Mouse (Mus musculus) lung, postnatal 0 days (tissue): Measurements from ENCODE around the gene Rpl7a. TPM values are rescaled to one million over a fixed set of nuclear protein-coding genes. Genes with fewer than 3 reads are reported as not detected.

Experiments used
- ATAC-seq: fragments of 200-750 bp; cut with Nextera tagmentation; 2 replicates; pipeline ENCODE4 v1.8.0; 2017; ENCODE audit warnings: moderate library complexity
- DNase-seq: peaks from one replicate; pipeline ENCODE4 v3.0.0-alpha.2; 2016; ENCODE audit warnings: low spot score
- H3K27ac ChIP-seq: fragments of 300-500 bp; sonication (generic); 2 replicates; pipeline ENCODE4 v1.5.1; 2014; ENCODE audit warnings: antibody characterized with exemption, mild to moderate bottlenecking, low read length, mixed read lengths
- H3K27me3 ChIP-seq: fragments of 300-500 bp; sonication (generic); replicated peaks from 2 replicates; pipeline ENCODE4 v1.6.1; 2014; ENCODE audit warnings: low read length, mixed read lengths; ENCODE audit not compliant: insufficient read depth
- H3K36me3 ChIP-seq: fragments of 300-500 bp; sonication (generic); 2 replicates; pipeline ENCODE4 v1.6.1; 2014; ENCODE audit warnings: low read length, mixed read lengths; ENCODE audit not compliant: insufficient read depth
- H3K4me1 ChIP-seq: fragments of 300-500 bp; sonication (generic); 2 replicates; pipeline ENCODE4 v1.6.1; 2014; ENCODE audit warnings: antibody characterized with exemption, low read depth, low read length, mixed read lengths; ENCODE audit not compliant: insufficient read depth
- H3K4me2 ChIP-seq: fragments of 300-500 bp; sonication (generic); replicated peaks from 2 replicates; pipeline ENCODE4 v1.6.1; 2014; ENCODE audit warnings: low read depth, mild to moderate bottlenecking, low read length, moderate library complexity, mixed read lengths
- H3K4me3 ChIP-seq: fragments of 300-500 bp; sonication (generic); 2 replicates; pipeline ENCODE4 v1.5.1; 2014; ENCODE audit warnings: low read depth, low read length
- H3K9ac ChIP-seq: fragments of 300-500 bp; sonication (generic); replicated peaks from 2 replicates; pipeline ENCODE4 v1.6.1; 2014; ENCODE audit warnings: low read depth, mild to moderate bottlenecking
- H3K9me3 ChIP-seq: fragments of 300-500 bp; sonication (generic); 2 replicates; pipeline ENCODE4 v1.6.1; 2016; ENCODE audit warnings: low read length, mixed read lengths
- CTCF ChIP-seq: IDR thresholded peaks from 2 replicates; pipeline ENCODE4 v1.5.1; 2016; ENCODE audit warnings: antibody characterized with exemption, mild to moderate bottlenecking
- EP300 ChIP-seq: IDR thresholded peaks from 2 replicates; pipeline ENCODE4 v1.6.1; 2016; ENCODE audit warnings: antibody characterized with exemption, mild to moderate bottlenecking, control low read depth
- WGBS: fragments of 180-500 bp; shearing (Covaris S2); extraction: QIAGEN DNeasy Blood & Tissue Kit; methylation state at CpG from one replicate; pipeline ENCODE4 v1.1.7; 2014; 5-methylcytosine and 5-hydroxymethylcytosine counted together
- polyA plus RNA-seq: library from polyadenylated mRNA; unstranded; fragments of >200 nt; fragmentation: Nextera tagmentation; extraction: Ambion mirVana; gene quantifications from 2 replicates; pipeline ENCODE4 v1.2.1, GENCODE M21; 2015

Gene Rpl7a
- polyA plus RNA-seq, 1 experiment from 2014 or later = 417 TPM

- 3% methylated on average over 28 of the region's 70 CpGs for WGBS
- H3K36me3 ChIP-seq = no peaks in the 10 kb centered on the region
- no peaks in the 10 kb centered on the region for H3K9me3 ChIP-seq
- H3K27ac ChIP-seq = peak within 1 kb of the TSS; percentile 96
- DNase-seq (peak; percentile 98), ATAC-seq (peak; percentile 96)
- H3K9ac ChIP-seq = peak within 1 kb of the TSS; percentile 99
- H3K4me3 ChIP-seq = peak within 1 kb of the TSS; percentile 87
- peaks cover 15% of the 10 kb centered on the region; the same call in 1 of the 2 replicates for H3K4me1 ChIP-seq
- TF ChIP-seq CTCF = no peak
- TF ChIP-seq EP300 = no peak
- no peaks in the 10 kb centered on the region for H3K27me3 ChIP-seq
- peak within 1 kb of the TSS; percentile 83 for H3K4me2 ChIP-seq
Measured at GRCm38 (mm10) chr2:26933304-26934055, 22.9 kb downstream of the Rpl7a start, which contains the start of the genes Surf4 and Stkld1. Gene Surf4 (minus strand): TSS chr2:26933928. Gene Stkld1 (plus strand): TSS chr2:26934047.

- ATAC-seq (no peak), DNase-seq (no peak)
- Histone ChIP-seq H3K4me2 (no peak overlapping the region), H3K27me3 (no peaks in the 10 kb centered on the region), H3K4me3 (no peak overlapping the region), H3K36me3 (no peaks in the 10 kb centered on the region), H3K4me1 (peaks cover 15% of the 10 kb centered on the region; the same call in 1 of the 2 replicates), H3K9me3 (no peaks in the 10 kb centered on the region), H3K9ac (no peak overlapping the region), H3K27ac (no peak overlapping the region)
- TF ChIP-seq CTCF = no peak
- TF ChIP-seq EP300 = no peak
- WGBS = 88% methylated on average over 2 of the region's 2 CpGs
Measured at GRCm38 (mm10) chr2:26935286-26935685, 24.7 kb downstream of the Rpl7a start.

- H3K36me3 ChIP-seq = no peaks in the 10 kb centered on the region
- DNase-seq = no peak
- 40% methylated on average over 1 of the region's 1 CpGs for WGBS
- H3K9ac ChIP-seq = no peak overlapping the region
- H3K27me3 ChIP-seq = no peaks in the 10 kb centered on the region
- ATAC-seq = no peak
- TF ChIP-seq CTCF = no peak
- no peak for TF ChIP-seq EP300
- H3K4me3 ChIP-seq = no peak overlapping the region
- H3K4me1 ChIP-seq = peaks cover 10% of the 10 kb centered on the region; the same call in 1 of the 2 replicates
- H3K9me3 ChIP-seq = no peaks in the 10 kb centered on the region
- H3K27ac ChIP-seq = no peak overlapping the region
- no peak overlapping the region for H3K4me2 ChIP-seq
Measured at GRCm38 (mm10) chr2:26936425-26936824, 25.9 kb downstream of the Rpl7a start.

GRCm38 (mm10) chr2:26941539-26941938 lies 31.0 kb downstream of the Rpl7a start:
- peak; percentile 92 for ATAC-seq
- no peak overlapping the region for H3K27ac ChIP-seq
- H3K4me3 ChIP-seq = no peak overlapping the region
- no peak overlapping the region for H3K9ac ChIP-seq
- no peak overlapping the region for H3K4me2 ChIP-seq
- H3K9me3 ChIP-seq = no peaks in the 10 kb centered on the region
- no peaks in the 10 kb centered on the region for H3K36me3 ChIP-seq
- 30% methylated on average over 5 of the region's 5 CpGs for WGBS
- peak; percentile 85 for DNase-seq
- TF ChIP-seq EP300 (no peak), CTCF (peak; percentile 62)
- no peaks in the 10 kb centered on the region for H3K4me1 ChIP-seq
- no peaks in the 10 kb centered on the region for H3K27me3 ChIP-seq

GRCm38 (mm10) chr2:26943253-26943652 lies 32.7 kb downstream of the Rpl7a start:
- Histone ChIP-seq H3K9me3 (no peaks in the 10 kb centered on the region), H3K4me1 (no peaks in the 10 kb centered on the region), H3K27me3 (no peaks in the 10 kb centered on the region), H3K9ac (no peak overlapping the region), H3K36me3 (no peaks in the 10 kb centered on the region), H3K27ac (no peak overlapping the region), H3K4me3 (no peak overlapping the region), H3K4me2 (no peak overlapping the region)
- ATAC-seq = no peak
- WGBS = 73% methylated on average over 3 of the region's 3 CpGs
- TF ChIP-seq CTCF (no peak), EP300 (no peak)
- DNase-seq = no peak

- Histone ChIP-seq H3K9ac (no peak overlapping the region), H3K36me3 (peaks cover 11% of the 10 kb centered on the region), H3K27ac (no peak overlapping the region), H3K4me1 (no peaks in the 10 kb centered on the region), H3K4me2 (no peak overlapping the region), H3K4me3 (no peak overlapping the region), H3K27me3 (no peaks in the 10 kb centered on the region), H3K9me3 (no peaks in the 10 kb centered on the region)
- ATAC-seq = no peak
- DNase-seq = no peak
- 82% methylated on average over 2 of the region's 2 CpGs for WGBS
- TF ChIP-seq EP300 (no peak), CTCF (no peak)
Measured at GRCm38 (mm10) chr2:26950411-26950810, 39.8 kb downstream of the Rpl7a start.
